Mouse (Mus musculus): ENCODE results near the gene Gm49673. TPM values are rescaled to one million over a fixed set of nuclear protein-coding genes. Genes with fewer than 3 reads are reported as not detected.
A peak's percentile ranks its signal among the peaks of the same experiment; 100 is the strongest.
"Not testable (repeated sequence)": the region's sequence is repeated elsewhere in the genome, so short reads cannot be mapped to it uniquely, and the experiment has no call there.

The Gm49673 gene
- polyA plus RNA-seq, 1 experiment = 0.90 TPM

DNA sequence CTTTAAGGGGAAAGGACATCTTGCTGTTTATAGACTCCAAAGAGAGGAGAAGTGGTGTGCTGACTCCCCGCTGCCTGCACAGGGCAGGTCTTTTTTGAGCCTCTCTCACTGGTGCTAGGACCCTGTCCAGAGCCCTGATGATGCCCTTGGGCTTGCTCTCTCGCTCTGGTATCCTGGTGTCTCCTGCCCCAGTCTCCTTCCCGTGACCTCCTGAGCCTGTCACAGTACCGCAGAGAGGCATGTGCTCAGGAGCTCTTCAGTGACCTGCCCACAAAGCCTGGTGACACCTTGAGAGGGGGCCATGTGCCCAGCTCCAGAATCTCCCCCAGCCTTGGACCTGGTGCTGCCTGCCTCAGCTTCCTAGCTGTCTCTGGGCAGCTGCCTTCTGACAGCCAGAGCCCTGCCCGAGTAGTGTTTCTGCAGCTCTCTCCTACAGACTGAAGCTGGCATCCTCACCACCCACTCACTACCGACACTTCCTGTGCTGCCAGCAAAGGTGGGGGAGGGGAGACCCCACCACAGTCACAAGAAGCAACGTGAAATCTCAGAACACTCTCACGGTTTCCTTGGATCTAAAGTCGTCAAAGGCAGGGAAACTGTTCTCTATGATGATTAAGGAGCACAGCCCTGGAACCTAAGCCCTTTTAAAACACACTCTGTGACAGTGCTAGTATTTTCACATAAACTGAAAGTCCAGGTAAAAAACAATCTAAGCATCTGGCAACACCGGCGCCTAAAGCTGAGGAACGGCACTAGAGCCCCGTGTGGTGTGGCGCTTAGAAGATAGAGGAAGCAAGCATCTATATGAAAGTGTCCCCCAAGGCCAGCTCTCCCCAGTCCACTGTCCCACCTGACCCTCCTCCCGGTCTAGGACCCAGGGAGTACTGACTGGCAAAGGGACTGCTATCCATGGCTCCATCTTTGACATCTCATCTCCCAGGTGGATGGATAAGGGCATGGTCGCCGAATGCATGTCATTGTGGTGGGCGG, 54.8 kb downstream of the Gm49673 start:
- DNase-seq (ENCODE audit: low read depth) = not testable (repeated sequence)

DNA sequence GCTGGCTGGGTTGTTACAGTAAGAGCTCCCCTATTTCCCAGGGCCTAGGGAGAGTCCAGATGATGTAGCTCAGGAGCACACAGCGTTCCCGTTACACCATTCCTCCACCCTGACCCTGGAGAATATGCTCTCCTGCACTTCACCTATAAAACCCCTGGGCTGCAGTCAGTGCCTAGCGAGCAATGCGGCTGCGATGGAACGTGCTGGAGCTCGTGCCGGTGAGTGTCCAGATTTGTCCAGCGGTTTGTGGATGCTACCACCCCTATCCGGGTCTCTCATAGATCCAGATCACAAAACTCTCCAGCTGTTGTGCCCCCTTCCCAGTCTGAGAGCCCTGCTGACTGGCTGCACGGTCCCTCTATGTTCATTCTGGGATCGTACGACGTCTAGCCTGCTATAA, 56.3 kb downstream of the Gm49673 start:
- DNase-seq (ENCODE audit: low read depth) = not testable (repeated sequence)

DNA sequence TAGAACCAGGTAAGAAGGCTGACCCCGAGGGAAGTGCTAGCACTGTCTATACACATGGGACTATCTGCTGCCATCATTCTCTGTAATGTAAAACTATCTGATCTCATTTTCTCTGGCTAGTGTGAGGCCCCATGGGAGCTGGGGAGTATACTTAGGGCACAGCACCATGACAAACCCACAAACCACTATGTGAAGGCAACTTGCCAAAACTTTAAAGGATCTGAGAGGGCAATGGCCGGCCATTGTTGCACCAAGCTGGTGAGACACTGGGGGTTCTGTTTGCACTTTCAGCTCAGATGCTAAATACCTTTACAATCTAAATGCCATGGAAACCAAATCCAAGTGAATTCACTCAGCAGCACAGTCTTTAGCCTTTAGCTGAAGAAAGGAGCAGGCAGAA, 77.7 kb downstream of the Gm49673 start:
- DNase-seq (ENCODE audit: low read depth) = peak; percentile 20

DNA sequence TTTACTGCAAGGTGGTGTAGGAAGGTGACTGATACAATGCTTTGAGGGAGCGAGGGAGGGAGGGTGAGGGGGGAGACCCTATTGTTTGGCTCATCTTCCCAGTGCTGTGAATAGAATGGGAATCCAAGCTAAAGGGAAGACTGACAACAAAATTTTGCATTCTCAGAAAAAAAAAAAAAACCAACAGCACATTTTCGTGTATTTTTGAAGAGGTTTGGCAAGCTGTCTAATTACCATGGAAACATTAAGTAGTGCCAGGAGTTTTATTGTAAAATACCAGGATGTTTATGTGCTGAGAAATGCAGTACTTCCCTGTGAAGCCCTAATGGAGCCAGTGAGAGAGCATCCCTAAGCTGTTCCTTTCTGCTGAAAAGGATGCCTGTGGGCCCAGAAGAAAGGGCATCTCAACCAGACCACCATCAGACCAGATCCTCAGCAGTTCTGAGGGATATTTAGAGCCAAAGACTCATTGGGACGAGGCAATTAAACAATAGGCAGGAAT, 90.9 kb downstream of the Gm49673 start:
- peak; percentile 39 for DNase-seq (ENCODE audit: low read depth)

DNA sequence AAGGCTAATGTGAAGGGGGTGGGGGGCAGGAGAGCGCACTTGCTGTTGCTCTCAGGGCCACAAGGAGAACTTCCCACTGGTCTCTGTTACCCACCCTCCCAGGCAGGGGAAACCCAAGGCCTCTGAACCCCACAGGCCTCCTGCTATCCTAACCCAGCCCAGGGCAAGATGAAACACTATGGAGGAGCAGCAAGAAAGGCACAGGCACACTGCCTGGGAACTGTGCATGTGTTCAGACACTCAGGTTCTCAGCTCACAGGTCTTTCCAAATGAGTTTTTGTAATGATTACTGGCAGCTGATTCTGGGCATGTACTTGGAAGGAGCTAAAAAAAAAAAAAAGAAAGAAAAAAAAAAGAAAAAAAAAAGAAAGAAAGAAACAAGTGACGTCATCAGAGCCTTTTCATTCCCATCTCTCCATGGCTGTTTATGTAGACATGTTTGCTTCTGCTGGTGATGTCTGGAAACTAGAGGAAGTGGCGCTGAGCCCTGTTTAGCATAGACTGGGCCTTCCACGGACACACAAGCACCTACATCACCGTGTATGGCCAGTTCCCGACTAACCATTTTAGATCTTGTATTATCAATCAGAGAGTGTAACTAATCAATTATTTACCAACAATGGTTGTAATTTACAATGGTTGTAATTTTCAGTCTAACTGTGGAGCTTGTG, 91.5 kb downstream of the Gm49673 start:
- peak; percentile 18 for DNase-seq (ENCODE audit: low read depth)

DNA sequence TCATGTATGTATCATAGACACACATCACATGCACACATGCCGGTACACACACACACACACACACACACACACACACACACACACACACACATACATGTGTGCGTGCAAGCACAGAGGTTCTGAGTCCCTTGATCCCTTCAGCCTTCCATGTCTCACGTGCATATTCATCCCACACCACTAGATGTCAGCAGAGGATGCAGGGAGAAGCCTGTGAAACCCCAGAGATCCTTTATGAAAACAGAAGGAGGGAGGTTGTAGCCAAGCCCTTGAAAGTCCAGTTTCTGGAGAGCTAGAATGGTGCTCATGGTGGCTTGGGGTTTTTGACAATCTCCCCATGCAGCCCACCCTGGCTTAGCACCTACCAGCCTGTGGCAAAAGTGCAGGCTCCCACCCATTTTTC, 96.3 kb downstream of the Gm49673 start:
- TF ChIP-seq CTCF (IDR thresholded peaks at IDR 0.05; ENCODE audit: borderline replicate concordance, extremely low read depth, insufficient read depth, insufficient read length) = 0 out of 2 replicates have a peak, but pooled peaks have one; percentile 16
- peak; percentile 61 for DNase-seq (ENCODE audit: low read depth)

DNA sequence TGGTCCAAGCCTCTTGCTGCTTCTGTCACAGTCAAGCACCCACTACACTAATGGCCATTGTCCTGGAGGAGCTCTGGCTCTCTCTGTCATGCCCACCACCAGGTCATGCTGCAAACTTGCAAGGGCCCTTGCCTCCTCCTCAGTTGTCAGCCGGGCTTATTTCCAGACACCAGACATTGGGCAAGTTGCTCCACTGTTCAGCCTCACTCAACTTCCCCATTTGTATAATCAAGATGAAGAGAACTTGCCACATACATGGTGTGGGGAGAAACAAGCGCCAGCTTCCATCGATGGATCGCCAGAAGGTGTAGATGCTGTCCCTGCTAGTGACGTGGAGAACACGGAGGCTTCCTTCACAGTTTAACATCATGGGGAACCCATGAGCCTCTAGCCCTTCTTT, 97.4 kb downstream of the Gm49673 start:
- DNase-seq (ENCODE audit: low read depth) = not testable (repeated sequence)

DNA sequence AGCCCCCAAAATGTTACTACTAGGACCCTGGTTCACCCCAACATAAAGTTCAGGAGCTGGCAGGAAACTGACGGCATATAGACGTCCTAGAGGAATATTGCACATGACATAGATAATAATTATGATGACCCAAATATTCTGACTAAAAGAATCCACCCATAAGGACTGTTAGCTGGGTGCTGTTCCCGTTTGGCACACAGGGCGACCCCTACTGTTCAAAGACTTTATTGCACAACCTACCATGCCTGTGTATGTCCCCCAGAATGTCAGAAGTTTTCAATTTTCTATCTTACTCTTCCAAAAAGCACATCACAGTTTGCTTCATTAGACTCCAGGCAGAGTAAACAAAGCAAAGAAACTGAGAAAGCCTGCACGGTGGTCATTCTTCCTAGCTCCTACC, 101.4 kb downstream of the Gm49673 start:
- not testable (repeated sequence) for DNase-seq (ENCODE audit: low read depth)

DNA sequence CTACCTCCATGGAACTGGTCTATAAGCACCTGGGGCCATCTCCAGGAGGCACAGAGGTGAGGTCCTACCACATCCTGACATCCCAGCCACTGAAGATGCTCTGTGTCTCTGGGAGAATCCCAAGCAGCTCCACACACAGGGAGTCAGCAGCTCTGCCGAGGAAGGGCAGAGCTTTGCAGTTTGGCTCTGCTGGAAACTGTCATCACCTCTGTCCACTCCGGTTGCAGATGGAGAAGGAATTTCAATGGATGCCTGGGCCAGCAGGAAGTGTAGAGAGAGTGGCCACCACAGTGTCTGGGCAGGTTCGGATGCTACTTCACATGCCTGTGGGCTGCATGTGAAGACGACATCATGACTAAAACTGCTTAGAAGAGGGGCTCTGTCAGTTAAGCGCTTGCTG, 106.4 kb downstream of the Gm49673 start:
- DNase-seq (ENCODE audit: low read depth) = not testable (repeated sequence)

DNA sequence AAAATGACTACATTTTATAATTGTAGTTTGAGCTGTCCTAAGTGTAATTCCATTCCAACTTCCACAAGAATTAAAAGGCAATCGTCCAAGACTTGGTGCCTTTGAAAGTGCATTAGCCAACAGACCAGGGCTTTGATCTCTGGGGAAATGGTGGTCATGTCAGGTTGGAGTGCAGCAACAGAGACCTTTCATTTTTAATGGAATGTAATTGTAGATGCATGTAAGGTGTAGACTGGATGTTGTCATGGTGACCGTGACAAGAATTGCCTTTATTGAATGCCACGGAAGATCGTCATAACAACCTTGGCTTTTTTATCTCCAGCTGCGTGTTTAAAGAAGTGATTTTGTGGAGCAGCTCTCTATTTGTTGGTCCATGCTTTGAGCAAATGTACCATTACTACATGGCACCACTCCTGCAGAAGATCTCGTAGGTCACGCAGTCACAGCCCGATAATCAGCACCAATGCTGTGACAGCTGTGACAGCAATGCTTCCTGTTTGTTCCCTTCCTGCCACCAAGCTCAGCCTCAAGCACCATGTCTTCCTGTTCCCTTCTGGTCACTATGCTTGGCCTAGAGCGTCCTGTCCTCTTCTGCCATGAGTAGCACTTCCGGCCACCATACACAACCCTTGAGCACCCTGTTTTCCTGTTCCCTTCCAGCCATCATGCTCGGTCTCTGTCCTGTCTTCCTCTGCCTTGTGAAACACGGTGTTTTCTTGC, 107.5 kb downstream of the Gm49673 start:
- not testable (repeated sequence) for DNase-seq (ENCODE audit: low read depth)

DNA sequence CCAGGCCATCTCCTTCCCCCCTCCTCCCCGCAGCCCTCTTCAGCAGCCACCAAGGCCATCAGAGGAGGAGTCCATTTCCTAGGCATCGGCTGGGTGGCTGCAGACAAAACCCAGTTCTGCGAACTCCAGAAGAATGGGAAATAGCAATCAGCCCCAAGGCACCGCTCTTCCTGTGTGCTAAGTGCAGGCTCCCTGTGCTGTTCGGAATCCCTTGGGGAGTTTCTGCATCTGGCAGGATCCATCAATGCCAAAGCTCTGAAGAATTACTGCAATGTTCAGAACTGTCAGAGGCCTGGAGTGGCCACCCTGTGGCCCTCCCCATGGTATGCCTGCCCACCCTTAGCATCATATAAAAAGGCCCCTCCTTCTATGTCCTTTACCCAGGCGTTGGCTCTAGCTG, 110.6 kb downstream of the Gm49673 start:
- not testable (repeated sequence) for DNase-seq (ENCODE audit: low read depth)

Other genes starting within 250 kb of the Gm49673 start
- gene Tagap, start 221.8 kb downstream of the Gm49673 start, polyA plus RNA-seq (2012; rRNA removed) = 0.25 and 0.37 TPM in 2 replicates
- 55.0 and 58.5 TPM in 2 replicates for gene Rsph3a, start 202.2 kb downstream of the Gm49673 start, polyA plus RNA-seq (2012; rRNA removed)
- 14.4 and 16.0 TPM in 2 replicates for gene Rnaset2a, start 309 bp upstream of the Gm49673 start, polyA plus RNA-seq (2012; rRNA removed)
- gene Fgfr1op, start 17.7 kb upstream of the Gm49673 start, polyA plus RNA-seq (2012; rRNA removed) = 14.1 and 14.6 TPM in 2 replicates
- gene Ccr6, start 88.3 kb upstream of the Gm49673 start, polyA plus RNA-seq (2012; rRNA removed) = not detected in 2 replicates
- 141 and 162 TPM in 2 replicates for gene Mpc1, start 135.1 kb upstream of the Gm49673 start, polyA plus RNA-seq (2012; rRNA removed)
- gene Sft2d1, start 163.3 kb upstream of the Gm49673 start, polyA plus RNA-seq (2012; rRNA removed) = 156 and 229 TPM in 2 replicates
- gene Prr18, start 189.7 kb upstream of the Gm49673 start, polyA plus RNA-seq (2012; rRNA removed) = 21.3 and 29.3 TPM in 2 replicates
- 0.81 and 1.4 TPM in 2 replicates for gene T2, start 208.2 kb upstream of the Gm49673 start, polyA plus RNA-seq (2012; rRNA removed)

Measured in brain, embryonic 14.5 days (tissue).